Mouse (Mus musculus) spleen, adult 2 months (tissue): ENCODE results near the gene Lhx2. TPM values are rescaled to one million over a fixed set of nuclear protein-coding genes. Genes with fewer than 3 reads are reported as not detected.

Experiments
- DNase-seq, 2 experiments: peaks; one replicate each; pipeline versions ENCODE4 v3.0.0 to v3.0.0-alpha.2; 2012 to 2021; ENCODE audit warnings: low spot score in 2 of 2, low read depth in 1 of 2
- H3K27ac ChIP-seq: fragments of 200-500 bp; 2 replicates; pipeline ENCODE4 v1.5.1; 2012; ENCODE audit warnings: low read length, inconsistent platforms; ENCODE audit not compliant: insufficient read depth
- H3K27me3 ChIP-seq: fragments of 200-500 bp; 2 replicates; pipeline ENCODE4 v1.6.1; 2012; ENCODE audit warnings: mild to moderate bottlenecking, moderate library complexity, low read length, inconsistent platforms; ENCODE audit not compliant: control insufficient read depth, insufficient read depth
- H3K36me3 ChIP-seq: fragments of 200-500 bp; 2 replicates; pipeline ENCODE4 v1.6.1; 2012; ENCODE audit warnings: mild to moderate bottlenecking, low read length, inconsistent platforms; ENCODE audit not compliant: control insufficient read depth, insufficient read depth
- H3K4me1 ChIP-seq: fragments of 200-500 bp; 2 replicates; pipeline ENCODE4 v1.6.1; 2011; ENCODE audit warnings: inconsistent platforms; ENCODE audit not compliant: control insufficient read depth, insufficient read depth, insufficient read length
- H3K4me3 ChIP-seq: fragments of 200-500 bp; 2 replicates; pipeline ENCODE4 v1.5.1; 2011; ENCODE audit warnings: mild to moderate bottlenecking, inconsistent platforms; ENCODE audit not compliant: insufficient read depth, insufficient read length; ENCODE audit errors: extremely low read depth
- CTCF ChIP-seq: fragments of 200-500 bp; IDR thresholded peaks from 2 replicates; pipeline ENCODE4 v1.5.1; 2011; ENCODE audit warnings: mild to moderate bottlenecking, inconsistent platforms; ENCODE audit not compliant: insufficient read depth, insufficient read length, insufficient replicate concordance; ENCODE audit errors: extremely low read depth
- POLR2A ChIP-seq: fragments of 200-500 bp; IDR thresholded peaks from 2 replicates; pipeline ENCODE4 v1.6.1; 2011; ENCODE audit warnings: low read depth, low read length, inconsistent platforms
- WGBS: fragments of 180-500 bp; shearing (Covaris S2); methylation state at CpG from one replicate; pipeline ENCODE4 v1.1.7; 2018; 5-methylcytosine and 5-hydroxymethylcytosine counted together
- polyA plus RNA-seq: library from polyadenylated mRNA; depleted of rRNA; stranded (reverse); fragments of >200 nt; gene quantifications from 2 replicates; pipeline ENCODE4 v1.2.3, GENCODE M21; 2012

The Lhx2 gene
- polyA plus RNA-seq, 1 experiment = 0.30 TPM

GRCm38 (mm10) chr2:38366222-38366621 lies 27.1 kb downstream of the Lhx2 start:
- 68% methylated on average over 7 of the region's 7 CpGs for WGBS
- TF ChIP-seq CTCF (no peak), POLR2A (no peak)
- no peak for DNase-seq
- no peaks in the 10 kb centered on the region for H3K36me3 ChIP-seq
- no peak overlapping the region for H3K27ac ChIP-seq
- H3K4me3 ChIP-seq = no peak overlapping the region
- H3K27me3 ChIP-seq = peaks cover 11% of the 10 kb centered on the region; the same call in 1 of the 2 replicates
- H3K4me1 ChIP-seq = 0 out of 2 replicates have a peak, but pooled peaks cover 4% of the 10 kb centered on the region

GRCm38 (mm10) chr2:38367023-38367422 lies 27.9 kb downstream of the Lhx2 start:
- Histone ChIP-seq H3K4me1 (0 out of 2 replicates have a peak, but pooled peaks cover 4% of the 10 kb centered on the region), H3K4me3 (no peak overlapping the region), H3K27ac (no peak overlapping the region), H3K27me3 (peaks cover 9% of the 10 kb centered on the region; the same call in 1 of the 2 replicates), H3K36me3 (no peaks in the 10 kb centered on the region)
- 26% methylated on average over 9 of the region's 9 CpGs for WGBS
- DNase-seq = no peak
- TF ChIP-seq POLR2A (no peak), CTCF (no peak)

GRCm38 (mm10) chr2:38367852-38368251 lies 28.8 kb downstream of the Lhx2 start:
- WGBS = 72% methylated on average over 5 of the region's 5 CpGs
- H3K36me3 ChIP-seq = no peaks in the 10 kb centered on the region
- no peak for TF ChIP-seq CTCF
- no peak for TF ChIP-seq POLR2A
- peaks cover 9% of the 10 kb centered on the region; the same call in 1 of the 2 replicates for H3K27me3 ChIP-seq
- H3K4me1 ChIP-seq = 0 out of 2 replicates have a peak, but pooled peaks cover 4% of the 10 kb centered on the region
- no peak overlapping the region for H3K4me3 ChIP-seq
- DNase-seq = no peak
- no peak overlapping the region for H3K27ac ChIP-seq

- peak; percentile 18 to 22 for DNase-seq
- H3K4me1 ChIP-seq = 0 out of 2 replicates have a peak, but pooled peaks cover 4% of the 10 kb centered on the region
- 9% methylated on average over 31 of the region's 31 CpGs for WGBS
- no peaks in the 10 kb centered on the region for H3K36me3 ChIP-seq
- no peak overlapping the region for H3K27ac ChIP-seq
- H3K27me3 ChIP-seq = peaks cover 9% of the 10 kb centered on the region; the same call in 1 of the 2 replicates
- no peak for TF ChIP-seq CTCF
- TF ChIP-seq POLR2A = no peak
- peak overlapping the region; percentile 30; the same call in 1 of the 2 replicates for H3K4me3 ChIP-seq
Measured at GRCm38 (mm10) chr2:38368746-38369330, 29.8 kb downstream of the Lhx2 start.

GRCm38 (mm10) chr2:38375606-38376304 lies 36.7 kb downstream of the Lhx2 start:
- no peaks in the 10 kb centered on the region for H3K36me3 ChIP-seq
- 10% methylated on average over 20 of the region's 20 CpGs for WGBS
- TF ChIP-seq POLR2A = no peak
- TF ChIP-seq CTCF = peak; percentile 96
- no peak overlapping the region for H3K4me3 ChIP-seq
- no peak overlapping the region for H3K27ac ChIP-seq
- DNase-seq = peak in 1 of 2 experiments; percentile 38
- H3K27me3 ChIP-seq = peaks cover 9% of the 10 kb centered on the region
- peaks cover 4% of the 10 kb centered on the region; the same call in 1 of the 2 replicates for H3K4me1 ChIP-seq

- WGBS = 92% methylated on average over 7 of the region's 7 CpGs
- no peak for DNase-seq
- no peak overlapping the region for H3K4me3 ChIP-seq
- no peaks in the 10 kb centered on the region for H3K36me3 ChIP-seq
- TF ChIP-seq POLR2A (no peak), CTCF (no peak)
- peaks cover 9% of the 10 kb centered on the region for H3K27me3 ChIP-seq
- H3K4me1 ChIP-seq = peaks cover 4% of the 10 kb centered on the region; the same call in 1 of the 2 replicates
- no peak overlapping the region for H3K27ac ChIP-seq
Measured at GRCm38 (mm10) chr2:38377254-38377653, 38.2 kb downstream of the Lhx2 start.
